Mouse (Mus musculus): ENCODE results near the gene Vmn1r173.
"Not testable (repeated sequence)": the region's sequence is repeated elsewhere in the genome, so short reads cannot be mapped to it uniquely, and the experiment has no call there.

Gene Vmn1r173

DNA sequence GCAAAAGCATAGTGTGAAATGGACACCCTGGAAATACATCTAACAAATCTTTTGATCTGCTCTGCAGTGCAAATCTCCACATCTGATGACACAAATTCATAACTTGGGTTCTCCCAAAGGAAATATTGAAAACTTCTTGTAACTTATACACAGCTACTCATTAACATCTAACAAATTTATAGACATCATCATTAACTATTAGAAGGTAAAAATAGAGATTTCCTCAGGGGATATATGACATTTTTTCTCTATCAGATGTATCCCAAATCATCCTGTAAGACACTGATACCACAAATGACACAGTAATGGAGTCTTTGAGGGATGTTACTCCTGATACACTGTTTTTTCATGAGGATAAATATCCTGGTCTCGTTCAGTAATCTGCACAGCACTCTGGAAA lies at the start of gene Vmn1r173:
Vmn1r173 (plus strand) TSS at position 301 of the 400 bp plus-strand sequence.
- not testable (repeated sequence) for DNase-seq

DNA sequence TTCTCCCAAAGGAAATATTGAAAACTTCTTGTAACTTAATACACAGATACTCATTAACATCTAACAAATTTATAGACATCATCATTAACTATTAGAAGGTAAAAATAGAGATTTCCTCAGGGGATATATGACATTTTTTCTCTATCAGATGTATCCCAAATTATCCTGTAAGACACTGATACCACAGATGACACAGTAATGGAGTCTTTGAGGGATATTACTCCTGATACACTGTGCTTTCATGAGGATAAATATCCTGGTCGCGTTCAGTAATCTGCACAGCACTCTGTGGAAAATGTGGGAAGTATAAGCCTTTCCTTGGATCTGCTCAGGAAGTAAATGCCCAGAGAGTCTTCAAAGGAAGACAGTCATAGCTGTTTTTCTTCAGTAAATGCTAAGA lies 42.5 kb upstream of the Vmn1r173 start, which contains the start of gene Vmn1r172:
Vmn1r172 (plus strand) TSS at position 301 of the 400 bp plus-strand sequence.
- DNase-seq: no peak

DNA sequence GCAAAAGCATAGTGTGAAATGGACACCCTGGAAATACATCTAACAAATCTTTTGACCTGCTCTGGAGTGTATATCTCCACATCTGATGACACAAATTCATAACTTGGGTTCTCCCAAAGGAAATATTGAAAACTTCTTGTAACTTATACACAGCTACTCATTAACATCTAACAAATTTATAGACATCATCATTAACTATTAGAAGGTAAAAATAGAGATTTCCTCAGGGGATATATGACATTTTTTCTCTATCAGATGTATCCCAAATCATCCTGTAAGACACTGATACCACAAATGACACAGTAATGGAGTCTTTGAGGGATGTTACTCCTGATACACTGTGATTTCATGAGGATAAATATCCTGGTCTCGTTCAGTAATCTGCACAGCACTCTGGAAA lies 51.5 kb downstream of the Vmn1r173 start, which contains the start of gene Vmn1r174:
Vmn1r174 (plus strand) TSS at position 301 of the 400 bp plus-strand sequence.
- DNase-seq: not testable (repeated sequence)
